Mouse (Mus musculus) layer of hippocampus, adult 6 months (tissue): Measurements from ENCODE around the gene Slc9a6. TPM values are rescaled to one million over a fixed set of nuclear protein-coding genes. Genes with fewer than 3 reads are reported as not detected.

Source experiments
- long read RNA-seq, 2 experiments: library from polyadenylated mRNA; unstranded; transcript quantifications; one replicate each; pipeline ENCODE4 v2.0.0; 2019 to 2020
- microRNA-seq: library from miRNA; unstranded; fragments of <30 nt; microRNA quantifications from one replicate; pipeline ENCODE4 v1.2.0, GENCODE M21; 2020
- polyA plus RNA-seq: library from polyadenylated mRNA; unstranded; fragments of <200 nt; fragmentation: Nextera tagmentation; gene quantifications from 2 replicates; pipeline ENCODE4 v1.2.3, GENCODE M21; 2021

The Slc9a6 gene
- polyA plus RNA-seq, result 15.5 and 17.7 TPM in 2 replicates
- long read RNA-seq, experiment 1, full-length matches to known transcripts, result 8 of 41 reads
- long read RNA-seq, experiment 1, partial matches to known transcripts, result 3 of 41 reads
- long read RNA-seq, experiment 1, other reads (novel, unspliced or antisense), result 30 of 41 reads
- long read RNA-seq, experiment 2, full-length matches to known transcripts, result 73 of 165 reads
- long read RNA-seq, experiment 2, partial matches to known transcripts, result 9 of 165 reads
- long read RNA-seq, experiment 2, other reads (novel, unspliced or antisense), result 83 of 165 reads

GRCm38 (mm10) chrX:56609623-56610317 lies at the start of gene Slc9a6:
Slc9a6 (plus strand) TSS chrX:56609757.

GRCm38 (mm10) chrX:56597887-56598640 lies 11.5 kb upstream of the Slc9a6 start, which contains the start of gene Mmgt1:
Mmgt1 (minus strand) TSS chrX:56598069.

Small RNA genes within 50 kb of the gene (microRNA-seq; reads per million reads assigned to microRNA genes)
- gene Mir5116, result 0.64 reads per million

Other genes starting within 250 kb of the Slc9a6 start
- 16.8 and 20.5 TPM in 2 replicates for gene Smim10l2a, start 235.2 kb upstream of the Slc9a6 start, polyA plus RNA-seq
- gene Gm2174, start 161.8 kb upstream of the Slc9a6 start, polyA plus RNA-seq, result 0.59 TPM in 1 of 2 replicates, not detected in the other
- 2.6 TPM in 2 replicates for gene Ints6l, start 154.9 kb upstream of the Slc9a6 start, polyA plus RNA-seq
- not detected in 2 replicates for gene Gm10477, start 85.0 kb upstream of the Slc9a6 start, polyA plus RNA-seq
- gene Gm648, start 60.2 kb upstream of the Slc9a6 start, polyA plus RNA-seq, result 0.23 TPM in 1 of 2 replicates, not detected in the other
- 17.5 and 20.6 TPM in 2 replicates for gene Mmgt1, start 11.7 kb upstream of the Slc9a6 start, polyA plus RNA-seq
- 59.0 and 63.0 TPM in 2 replicates for gene Fhl1, start 122.0 kb downstream of the Slc9a6 start, polyA plus RNA-seq
- gene Map7d3, start 212.6 kb downstream of the Slc9a6 start, polyA plus RNA-seq, result 0.06 TPM in 1 of 2 replicates, not detected in the other